34 mouse cellular contexts compared by ENCODE assay signal in the genomic region with DNA sequence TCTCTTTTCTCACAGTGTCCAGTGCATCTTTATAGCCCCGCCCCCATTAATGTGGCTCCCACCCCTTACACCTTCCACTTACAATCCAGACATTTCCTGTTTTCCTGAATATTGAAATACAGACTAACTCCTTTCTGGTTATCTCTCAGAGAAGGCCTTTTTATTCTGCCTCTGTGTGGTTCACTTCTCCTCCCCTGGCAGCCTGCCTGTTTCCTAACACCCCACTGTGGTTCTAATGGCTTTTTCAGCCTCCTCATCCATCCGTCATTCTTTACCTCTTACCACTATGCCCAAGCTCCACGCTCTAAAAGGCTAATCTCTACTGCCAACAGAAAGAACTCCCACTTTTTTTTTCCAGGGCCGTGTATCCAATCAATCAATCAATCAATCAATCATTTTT. TPM values are rescaled to one million over a fixed set of nuclear protein-coding genes. Genes with fewer than 3 reads are reported as not detected.
DNase-seq lines count a peak whose midpoint lies in the region; ATAC-seq and TF ChIP-seq lines count a peak whose summit lies in the region.
"Had no signal": no experiment of that assay in that cellular context is flagged by ENCODE, and none has a peak within 500 bp of the region (broad histone marks: within the 10 kb centered on the region; RNA-seq: fewer than 3 reads in every experiment).

No protein-coding gene starts in this region.

- DNase-seq in cerebellum, adult 2 months = peak; percentile 28 to 38
- DNase-seq in cerebellum, adult 11 months = no peak
- peak; percentile 20 for DNase-seq in left cerebral cortex, postnatal 4 days
- DNase-seq in left cerebral cortex, adult 11 months (ENCODE audit: low spot score) = no peak
- peak; percentile 21 for DNase-seq in cerebellum, adult 9-11 months
- no peak for DNase-seq in natural killer cell, adult 2 months (ENCODE audit: low spot score in 2 of 2)
- DNase-seq: adrenal gland, postnatal 14 days; gastrocnemius, adult 2 months; gastrocnemius, postnatal 36 days; heart, adult 18-20 months; heart, postnatal 36 days; kidney, adult 18-20 months; kidney, postnatal 36 days; liver, embryonic 13.5 days; lung, adult 18-20 months; lung, postnatal 4 days; midbrain, embryonic 14.5 days; retina, postnatal 1 day; right cerebral cortex, postnatal 14 days; thymus, adult 2 months; thymus, postnatal 36 days had no signal

- intact Hi-C loops in left cerebral cortex, postnatal 4 days (cut with DNase I) = no loop called here

- no peaks in the 10 kb centered on the region for H3K9me3 ChIP-seq in kidney, embryonic 14.5 days (ENCODE audit: control insufficient read depth, low read length)
- H3K9me3 ChIP-seq: forebrain, embryonic 15.5 days; limb, embryonic 10.5 days; limb, embryonic 15.5 days; liver, embryonic 13.5 days; megakaryocyte, embryonic 14.5 days; neural tube, embryonic 15.5 days; stomach, embryonic 15.5 days had no signal

- 43% methylated on average over 4 of the region's 4 CpGs for WGBS in cerebellum, adult 2 months
- WGBS in kidney, embryonic 14.5 days = 62% methylated on average over 4 of the region's 4 CpGs

- no peak for TF ChIP-seq CTCF in cerebellum, adult 2 months (IDR thresholded peaks at IDR 0.05; ENCODE audit: borderline replicate concordance, insufficient read depth, low read depth, low read length)

- ATAC-seq in kidney, embryonic 14.5 days (ENCODE audit: low FRiP score, low TSS enrichment) = no peak
- ATAC-seq: forebrain, embryonic 15.5 days; lung, postnatal 0 days; Patski had no signal

- no peaks in the 10 kb centered on the region for H3K27me3 ChIP-seq in cerebellum, adult 2 months (ENCODE audit: control insufficient read depth, insufficient read depth, low read length)
- H3K27me3 ChIP-seq in kidney, embryonic 14.5 days (ENCODE audit: control insufficient read depth, insufficient read depth, low read length) = no peaks in the 10 kb centered on the region
- H3K27me3 ChIP-seq: forebrain, embryonic 15.5 days; limb, embryonic 15.5 days; liver, embryonic 13.5 days; neural tube, embryonic 15.5 days; Patski; stomach, embryonic 15.5 days had no signal

- H3K4me1 ChIP-seq in cerebellum, adult 2 months (ENCODE audit: control insufficient read depth, insufficient read depth, low read length) = no peaks in the 10 kb centered on the region
- no peaks in the 10 kb centered on the region for H3K4me1 ChIP-seq in kidney, embryonic 14.5 days (ENCODE audit: control insufficient read depth, insufficient read depth, low read length)
- H3K4me1 ChIP-seq: forebrain, embryonic 15.5 days; limb, embryonic 10.5 days; limb, embryonic 15.5 days; liver, embryonic 13.5 days; megakaryocyte, embryonic 14.5 days; neural tube, embryonic 15.5 days; stomach, embryonic 15.5 days had no signal

- no peak overlapping the region for H3K27ac ChIP-seq in cerebellum, adult 2 months (ENCODE audit: insufficient read depth, low read length)
- H3K27ac ChIP-seq in kidney, embryonic 14.5 days (ENCODE audit: low read depth, low read length) = no peak overlapping the region
- H3K27ac ChIP-seq: forebrain, embryonic 15.5 days; gastrocnemius, adult 2 months; hindbrain, embryonic 14.5 days; layer of hippocampus, adult 2 months; limb, embryonic 10.5 days; limb, embryonic 15.5 days; liver, embryonic 13.5 days; neural tube, embryonic 15.5 days; stomach, embryonic 15.5 days had no signal

- no peaks in the 10 kb centered on the region for H3K36me3 ChIP-seq in kidney, embryonic 14.5 days (ENCODE audit: control insufficient read depth, insufficient read depth, low read length)
- H3K36me3 ChIP-seq: forebrain, embryonic 15.5 days; limb, embryonic 10.5 days; limb, embryonic 15.5 days; neural tube, embryonic 15.5 days; stomach, embryonic 15.5 days had no signal

- no peak for TF ChIP-seq POLR2A in cerebellum, adult 2 months (IDR thresholded peaks at IDR 0.05; ENCODE audit: borderline replicate concordance, insufficient read depth, low read length)

- H3K4me3 ChIP-seq in cerebellum, adult 2 months (replicated peaks; ENCODE audit: insufficient read depth, low read depth, low read length) = no peak overlapping the region
- H3K4me3 ChIP-seq in kidney, embryonic 14.5 days (ENCODE audit: low read length) = no peak overlapping the region
- H3K4me3 ChIP-seq: forebrain, embryonic 15.5 days; gastrocnemius, adult 2 months; layer of hippocampus, adult 2 months; limb, embryonic 10.5 days; limb, embryonic 15.5 days; liver, embryonic 13.5 days; megakaryocyte, embryonic 14.5 days; neural tube, embryonic 15.5 days; stomach, embryonic 15.5 days had no signal

- no peak overlapping the region for H3K4me2 ChIP-seq in kidney, embryonic 14.5 days (replicated peaks; ENCODE audit: low read depth, low read length)
- H3K4me2 ChIP-seq: forebrain, embryonic 15.5 days; heart, embryonic 11.5 days; hindbrain, embryonic 14.5 days; limb, embryonic 15.5 days; liver, embryonic 13.5 days; neural tube, embryonic 15.5 days; stomach, embryonic 15.5 days had no signal

- H3K9ac ChIP-seq in kidney, embryonic 14.5 days (ENCODE audit: low read depth, low read length) = no peak overlapping the region
- H3K9ac ChIP-seq: forebrain, embryonic 15.5 days; hindbrain, embryonic 14.5 days; limb, embryonic 15.5 days; liver, embryonic 13.5 days; neural tube, embryonic 15.5 days; stomach, embryonic 15.5 days had no signal

RNA-seq across cellular contexts. Expression of gene Slc39a8, which starts 44.0 kb away (rescaled TPM):
- polyA plus RNA-seq in cerebellum, adult 2 months (2012; rRNA removed) = 2.8 and 3.2 TPM in 2 replicates
- total RNA-seq in left cerebral cortex, postnatal 4 days (2021) = 10 to 100 TPM; 14.3 to 14.4 TPM
- 9.5 and 15.2 TPM in 2 replicates for polyA plus RNA-seq in kidney, embryonic 14.5 days (2014; fragmentation: Nextera tagmentation; extraction: Ambion mirVana)
- total RNA-seq: monocyte, adult 5-6 weeks had no signal
- polyA plus RNA-seq: Patski had no signal

Comparison
In these comparisons a context has a peak if more than half of its experiments do, and no peak if none do; other contexts are left out.
1. DNase-seq: peak in cerebellum, adult 2 months (2 of 2), left cerebral cortex, postnatal 4 days (single experiment) and cerebellum, adult 9-11 months (single experiment); none in cerebellum, adult 11 months (single experiment), left cerebral cortex, adult 11 months (single experiment) and natural killer cell, adult 2 months (0 of 2).